Mouse (Mus musculus): ENCODE measurements around the gene Chrm4. TPM values are rescaled to one million over a fixed set of nuclear protein-coding genes. Genes with fewer than 3 reads are reported as not detected.
A peak's percentile ranks its signal among the peaks of the same experiment; 100 is the strongest.

Chrm4 gene
- polyA plus RNA-seq (2011; ENCODE audit: insufficient read depth, insufficient read length, low read depth, missing spikeins) = 0.78 and 0.97 TPM in 2 replicates

GRCm38 (mm10) chr2:91926949-91927348 lies at the start of gene Chrm4:
Gene Chrm4, plus strand, starts transcription at chr2:91927249.
- H3K4me3 ChIP-seq (ENCODE audit: low read depth, low read length) = peak within 1 kb of the TSS; percentile 61
- H3K9me3 ChIP-seq (replicated peaks; ENCODE audit: control insufficient read depth, insufficient read depth, low read length, poor library complexity, severe bottlenecking) = no peaks in the 10 kb centered on the region
- H3K9ac ChIP-seq (ENCODE audit: low read depth, poor library complexity, severe bottlenecking) = no peak within 1 kb of the TSS
- H3K4me1 ChIP-seq (ENCODE audit: control insufficient read depth, insufficient read depth, low read length) = peaks cover 6% of the 10 kb centered on the region
- H3K27ac ChIP-seq (ENCODE audit: insufficient read depth, low read length) = no peak within 1 kb of the TSS
- H3K36me3 ChIP-seq (ENCODE audit: control insufficient read depth, insufficient read depth, low read length, poor library complexity, severe bottlenecking) = no peaks in the 10 kb centered on the region
- H3K27me3 ChIP-seq (ENCODE audit: control insufficient read depth, insufficient read depth, low read length, poor library complexity, severe bottlenecking) = peaks cover 9% of the 10 kb centered on the region; the same call in 1 of the 2 replicates
- TF ChIP-seq EP300 (IDR thresholded peaks at IDR 0.05; ENCODE audit: insufficient read depth, low read depth, low read length) = no peak
- TF ChIP-seq CTCF (IDR thresholded peaks at IDR 0.05; ENCODE audit: low read depth, low read length) = no peak
- TF ChIP-seq POLR2A (IDR thresholded peaks at IDR 0.05; ENCODE audit: insufficient read depth, low read length) = no peak

GRCm38 (mm10) chr2:91878387-91879180 lies 48.5 kb upstream of the Chrm4 start:
- no peak for TF ChIP-seq CTCF (IDR thresholded peaks at IDR 0.05; ENCODE audit: low read depth, low read length)
- TF ChIP-seq POLR2A (IDR thresholded peaks at IDR 0.05; ENCODE audit: insufficient read depth, low read length) = no peak
- TF ChIP-seq EP300 (IDR thresholded peaks at IDR 0.05; ENCODE audit: insufficient read depth, low read depth, low read length) = no peak
- Histone ChIP-seq H3K9me3 (replicated peaks; ENCODE audit: control insufficient read depth, insufficient read depth, low read length, poor library complexity, severe bottlenecking) (no peaks in the 10 kb centered on the region), H3K4me1 (ENCODE audit: control insufficient read depth, insufficient read depth, low read length) (no peaks in the 10 kb centered on the region), H3K9ac (ENCODE audit: low read depth, poor library complexity, severe bottlenecking) (no peak overlapping the region), H3K36me3 (ENCODE audit: control insufficient read depth, insufficient read depth, low read length, poor library complexity, severe bottlenecking) (peaks cover 5% of the 10 kb centered on the region; the same call in 1 of the 2 replicates), H3K27ac (ENCODE audit: insufficient read depth, low read length) (no peak overlapping the region), H3K4me3 (ENCODE audit: low read depth, low read length) (no peak overlapping the region), H3K27me3 (ENCODE audit: control insufficient read depth, insufficient read depth, low read length, poor library complexity, severe bottlenecking) (no peaks in the 10 kb centered on the region)

- Histone ChIP-seq H3K4me3 (ENCODE audit: low read depth, low read length) (no peak overlapping the region), H3K27me3 (ENCODE audit: control insufficient read depth, insufficient read depth, low read length, poor library complexity, severe bottlenecking) (no peaks in the 10 kb centered on the region), H3K4me1 (ENCODE audit: control insufficient read depth, insufficient read depth, low read length) (no peaks in the 10 kb centered on the region), H3K27ac (ENCODE audit: insufficient read depth, low read length) (no peak overlapping the region), H3K36me3 (ENCODE audit: control insufficient read depth, insufficient read depth, low read length, poor library complexity, severe bottlenecking) (peaks cover 10% of the 10 kb centered on the region), H3K9me3 (replicated peaks; ENCODE audit: control insufficient read depth, insufficient read depth, low read length, poor library complexity, severe bottlenecking) (no peaks in the 10 kb centered on the region), H3K9ac (ENCODE audit: low read depth, poor library complexity, severe bottlenecking) (no peak overlapping the region)
- TF ChIP-seq POLR2A (IDR thresholded peaks at IDR 0.05; ENCODE audit: insufficient read depth, low read length) = no peak
- TF ChIP-seq CTCF (IDR thresholded peaks at IDR 0.05; ENCODE audit: low read depth, low read length) = no peak
- TF ChIP-seq EP300 (IDR thresholded peaks at IDR 0.05; ENCODE audit: insufficient read depth, low read depth, low read length) = no peak
These were observed 43.1 kb upstream of the Chrm4 start for GRCm38 (mm10) chr2:91883961-91884360.

GRCm38 (mm10) chr2:91884616-91885015 lies 42.4 kb upstream of the Chrm4 start:
- Histone ChIP-seq H3K9ac (ENCODE audit: low read depth, poor library complexity, severe bottlenecking) (no peak overlapping the region), H3K4me3 (ENCODE audit: low read depth, low read length) (no peak overlapping the region), H3K4me1 (ENCODE audit: control insufficient read depth, insufficient read depth, low read length) (no peaks in the 10 kb centered on the region), H3K27ac (ENCODE audit: insufficient read depth, low read length) (no peak overlapping the region), H3K27me3 (ENCODE audit: control insufficient read depth, insufficient read depth, low read length, poor library complexity, severe bottlenecking) (no peaks in the 10 kb centered on the region), H3K36me3 (ENCODE audit: control insufficient read depth, insufficient read depth, low read length, poor library complexity, severe bottlenecking) (peaks cover 10% of the 10 kb centered on the region), H3K9me3 (replicated peaks; ENCODE audit: control insufficient read depth, insufficient read depth, low read length, poor library complexity, severe bottlenecking) (no peaks in the 10 kb centered on the region)
- TF ChIP-seq POLR2A (IDR thresholded peaks at IDR 0.05; ENCODE audit: insufficient read depth, low read length) (no peak), CTCF (IDR thresholded peaks at IDR 0.05; ENCODE audit: low read depth, low read length) (no peak), EP300 (IDR thresholded peaks at IDR 0.05; ENCODE audit: insufficient read depth, low read depth, low read length) (no peak)

- no peaks in the 10 kb centered on the region for H3K4me1 ChIP-seq (ENCODE audit: control insufficient read depth, insufficient read depth, low read length)
- no peaks in the 10 kb centered on the region for H3K9me3 ChIP-seq (replicated peaks; ENCODE audit: control insufficient read depth, insufficient read depth, low read length, poor library complexity, severe bottlenecking)
- TF ChIP-seq POLR2A (IDR thresholded peaks at IDR 0.05; ENCODE audit: insufficient read depth, low read length) = no peak
- no peak for TF ChIP-seq EP300 (IDR thresholded peaks at IDR 0.05; ENCODE audit: insufficient read depth, low read depth, low read length)
- TF ChIP-seq CTCF (IDR thresholded peaks at IDR 0.05; ENCODE audit: low read depth, low read length) = no peak
- peak overlapping the region; percentile 44; the same call in 1 of the 2 replicates for H3K27ac ChIP-seq (ENCODE audit: insufficient read depth, low read length)
- no peaks in the 10 kb centered on the region; the same call in 1 of the 2 replicates for H3K36me3 ChIP-seq (ENCODE audit: control insufficient read depth, insufficient read depth, low read length, poor library complexity, severe bottlenecking)
- H3K4me3 ChIP-seq (ENCODE audit: low read depth, low read length) = no peak overlapping the region
- H3K9ac ChIP-seq (ENCODE audit: low read depth, poor library complexity, severe bottlenecking) = no peak overlapping the region
- no peaks in the 10 kb centered on the region for H3K27me3 ChIP-seq (ENCODE audit: control insufficient read depth, insufficient read depth, low read length, poor library complexity, severe bottlenecking)
These were observed 32.3 kb upstream of the Chrm4 start for GRCm38 (mm10) chr2:91894716-91895115.

GRCm38 (mm10) chr2:91895401-91895800 lies 31.6 kb upstream of the Chrm4 start:
- Histone ChIP-seq H3K9me3 (replicated peaks; ENCODE audit: control insufficient read depth, insufficient read depth, low read length, poor library complexity, severe bottlenecking) (no peaks in the 10 kb centered on the region), H3K36me3 (ENCODE audit: control insufficient read depth, insufficient read depth, low read length, poor library complexity, severe bottlenecking) (no peaks in the 10 kb centered on the region; the same call in 1 of the 2 replicates), H3K9ac (ENCODE audit: low read depth, poor library complexity, severe bottlenecking) (no peak overlapping the region), H3K27ac (ENCODE audit: insufficient read depth, low read length) (no peak overlapping the region), H3K27me3 (ENCODE audit: control insufficient read depth, insufficient read depth, low read length, poor library complexity, severe bottlenecking) (no peaks in the 10 kb centered on the region), H3K4me1 (ENCODE audit: control insufficient read depth, insufficient read depth, low read length) (no peaks in the 10 kb centered on the region), H3K4me3 (ENCODE audit: low read depth, low read length) (no peak overlapping the region)
- TF ChIP-seq POLR2A (IDR thresholded peaks at IDR 0.05; ENCODE audit: insufficient read depth, low read length) (no peak), EP300 (IDR thresholded peaks at IDR 0.05; ENCODE audit: insufficient read depth, low read depth, low read length) (no peak), CTCF (IDR thresholded peaks at IDR 0.05; ENCODE audit: low read depth, low read length) (no peak)
